Mouse (Mus musculus) CD4-positive, CD25-positive, alpha-beta regulatory T cell (primary cell): ENCODE data around the gene Ackr1. TPM values are rescaled to one million over a fixed set of nuclear protein-coding genes. Genes with fewer than 3 reads are reported as not detected.

Experiments used
- polyA plus RNA-seq: library from polyadenylated mRNA; unstranded; fragments of 100-300 nt; shearing (Covaris generic); gene quantifications from one replicate; pipeline ENCODE4 v1.2.1, GENCODE M21; 2017

Gene Ackr1
- polyA plus RNA-seq: not detected

GRCm38 (mm10) chr1:173333312-173334253 is at the start of gene Ackr1:
TSS of gene Ackr1 (minus strand) at chr1:173333750.

GRCm38 (mm10) chr1:173367356-173368046 is 34.0 kb upstream of the Ackr1 start, which contains the start of gene Cadm3:
TSS of gene Cadm3 (minus strand) at chr1:173367695.

GRCm38 (mm10) chr1:173350372-173350957 is 16.9 kb upstream of the Ackr1 start, which contains the start of gene Aim2:
TSS of gene Aim2 (plus strand) at chr1:173350879.

Other genes with a start within 250 kb of the Ackr1 start
- gene Olfr1408, start 196.4 kb downstream of the Ackr1 start, polyA plus RNA-seq: not detected
- 0.10 TPM for gene Olfr1406, start 143.1 kb downstream of the Ackr1 start, polyA plus RNA-seq
- not detected for gene Olfr218, start 135.9 kb downstream of the Ackr1 start, polyA plus RNA-seq
- not detected for gene Olfr1404, start 121.4 kb downstream of the Ackr1 start, polyA plus RNA-seq
- not detected for gene Fcer1a, start 106.5 kb downstream of the Ackr1 start, polyA plus RNA-seq
- gene Olfr418, start 67.7 kb downstream of the Ackr1 start, polyA plus RNA-seq: not detected
- gene Mptx2, start 56.0 kb downstream of the Ackr1 start, polyA plus RNA-seq: not detected
- 54.1 TPM for gene Aim2, start 17.1 kb upstream of the Ackr1 start, polyA plus RNA-seq
- gene Cadm3, start 33.9 kb upstream of the Ackr1 start, polyA plus RNA-seq: 0.12 TPM
- gene Ifi206, start 157.3 kb upstream of the Ackr1 start, polyA plus RNA-seq: 140 TPM
- gene Ifi214, start 202.2 kb upstream of the Ackr1 start, polyA plus RNA-seq: 39.2 TPM